Mouse (Mus musculus) hindbrain, embryonic 16.5 days (tissue): ENCODE measurements around the gene Fuk. TPM values are rescaled to one million over a fixed set of nuclear protein-coding genes. Genes with fewer than 3 reads are reported as not detected.
"Not testable (repeated sequence)": the region's sequence is repeated elsewhere in the genome, so short reads cannot be mapped to it uniquely, and the experiment has no call there.

Experiments
- ATAC-seq: fragments of 200-750 bp; cut with Nextera tagmentation; 2 replicates; pipeline ENCODE4 v1.8.0; 2017; ENCODE audit warnings: moderate TSS enrichment, moderate library complexity
- H3K27ac ChIP-seq: fragments of 300-500 bp; sonication (generic); 2 replicates; pipeline ENCODE4 v1.5.1; 2014; ENCODE audit warnings: low read depth, mild to moderate bottlenecking, control low read depth, low read length, moderate library complexity
- H3K27me3 ChIP-seq: fragments of 300-500 bp; sonication (generic); replicated peaks from 2 replicates; pipeline ENCODE4 v1.6.1; 2014; ENCODE audit warnings: low read length; ENCODE audit not compliant: control insufficient read depth, insufficient read depth
- H3K36me3 ChIP-seq: fragments of 300-500 bp; sonication (generic); 2 replicates; pipeline ENCODE4 v1.6.1; 2014; ENCODE audit warnings: mild to moderate bottlenecking, low read length, moderate library complexity, mixed read lengths; ENCODE audit not compliant: control insufficient read depth, insufficient read depth
- H3K4me1 ChIP-seq: fragments of 300-500 bp; sonication (generic); 2 replicates; pipeline ENCODE4 v1.6.1; 2014; ENCODE audit warnings: low read depth, low read length; ENCODE audit not compliant: control insufficient read depth, insufficient read depth
- H3K4me2 ChIP-seq: fragments of 300-500 bp; sonication (generic); 2 replicates; pipeline ENCODE4 v1.6.1; 2014; ENCODE audit warnings: mild to moderate bottlenecking, low read length, control low read depth, moderate library complexity
- H3K4me3 ChIP-seq: fragments of 300-500 bp; sonication (generic); 2 replicates; pipeline ENCODE4 v1.5.1; 2014; ENCODE audit warnings: mild to moderate bottlenecking, low read length, control low read depth, moderate library complexity
- H3K9ac ChIP-seq: fragments of 300-500 bp; sonication (generic); 2 replicates; pipeline ENCODE4 v1.6.1; 2014; ENCODE audit warnings: low read depth, mild to moderate bottlenecking, control low read depth, low read length, moderate library complexity
- H3K9me3 ChIP-seq: fragments of 300-500 bp; sonication (generic); 2 replicates; pipeline ENCODE4 v1.6.1; 2014; ENCODE audit warnings: mild to moderate bottlenecking, low read length, moderate library complexity; ENCODE audit not compliant: control insufficient read depth
- WGBS: fragments of 180-500 bp; shearing (Covaris S2); extraction: QIAGEN DNeasy Blood & Tissue Kit; methylation state at CpG from one replicate; pipeline ENCODE4 v1.1.7; 2014; 5-methylcytosine and 5-hydroxymethylcytosine counted together
- polyA plus RNA-seq: library from polyadenylated mRNA; unstranded; fragments of >200 nt; fragmentation: Nextera tagmentation; extraction: Ambion mirVana; gene quantifications from 2 replicates; pipeline ENCODE4 v1.2.1, GENCODE M21; 2015

Gene Fuk
- polyA plus RNA-seq, 1 experiment from 2014 or later: 8.1 TPM

DNA sequence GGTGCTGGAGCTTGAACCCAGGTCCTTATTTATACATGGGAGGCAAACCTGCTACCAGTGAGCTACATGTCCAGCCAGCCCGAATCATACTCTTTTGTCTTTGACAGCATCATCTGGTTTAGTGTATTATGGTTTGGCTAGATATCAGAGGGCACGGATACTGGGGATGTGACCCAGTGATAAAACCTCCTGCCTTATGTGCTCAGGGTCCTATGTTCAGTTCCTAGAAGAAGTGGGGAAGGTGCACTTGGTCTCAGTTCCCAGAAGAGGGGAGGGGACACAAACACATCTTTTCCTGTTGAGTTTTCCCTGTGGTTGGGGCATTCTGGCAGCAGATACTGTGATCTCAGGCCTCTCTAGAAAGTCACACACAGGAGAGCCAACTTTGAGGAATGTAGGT lies 31.0 kb upstream of the Fuk start:
- no peak overlapping the region for H3K4me2 ChIP-seq
- H3K9me3 ChIP-seq: no peaks in the 10 kb centered on the region
- H3K4me1 ChIP-seq: peaks cover 4% of the 10 kb centered on the region; the same call in 1 of the 2 replicates
- H3K9ac ChIP-seq: no peak overlapping the region
- no peaks in the 10 kb centered on the region for H3K36me3 ChIP-seq
- ATAC-seq: no peak
- WGBS: 91% methylated on average over 2 of the region's 2 CpGs
- H3K27me3 ChIP-seq: no peaks in the 10 kb centered on the region
- H3K4me3 ChIP-seq: no peak overlapping the region
- no peak overlapping the region for H3K27ac ChIP-seq

DNA sequence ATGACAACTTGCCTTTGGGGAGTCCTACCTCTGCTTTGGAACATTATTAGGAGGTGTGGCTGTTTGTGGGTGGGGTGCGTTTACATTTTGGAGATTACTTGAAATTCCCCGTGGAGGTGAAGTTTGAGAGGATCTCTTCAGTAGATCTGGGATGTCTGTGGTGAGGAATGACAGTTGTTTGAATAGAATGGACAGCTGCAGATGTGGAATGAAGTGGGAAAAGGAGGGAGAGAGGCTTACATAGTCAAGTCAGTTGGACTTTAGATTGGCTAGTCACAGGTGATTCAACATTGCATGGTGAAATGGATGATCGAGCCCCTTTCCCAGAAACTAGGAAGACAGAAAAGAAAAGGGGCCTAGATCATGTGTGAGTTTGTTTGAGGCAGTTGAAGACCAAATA lies 30.2 kb upstream of the Fuk start:
- H3K27ac ChIP-seq: no peak overlapping the region
- no peak overlapping the region for H3K4me2 ChIP-seq
- WGBS: 82% methylated on average over 3 of the region's 3 CpGs
- peaks cover 4% of the 10 kb centered on the region; the same call in 1 of the 2 replicates for H3K4me1 ChIP-seq
- no peak overlapping the region for H3K9ac ChIP-seq
- H3K9me3 ChIP-seq: no peaks in the 10 kb centered on the region
- no peaks in the 10 kb centered on the region for H3K36me3 ChIP-seq
- no peak for ATAC-seq
- H3K4me3 ChIP-seq: no peak overlapping the region
- H3K27me3 ChIP-seq: no peaks in the 10 kb centered on the region

DNA sequence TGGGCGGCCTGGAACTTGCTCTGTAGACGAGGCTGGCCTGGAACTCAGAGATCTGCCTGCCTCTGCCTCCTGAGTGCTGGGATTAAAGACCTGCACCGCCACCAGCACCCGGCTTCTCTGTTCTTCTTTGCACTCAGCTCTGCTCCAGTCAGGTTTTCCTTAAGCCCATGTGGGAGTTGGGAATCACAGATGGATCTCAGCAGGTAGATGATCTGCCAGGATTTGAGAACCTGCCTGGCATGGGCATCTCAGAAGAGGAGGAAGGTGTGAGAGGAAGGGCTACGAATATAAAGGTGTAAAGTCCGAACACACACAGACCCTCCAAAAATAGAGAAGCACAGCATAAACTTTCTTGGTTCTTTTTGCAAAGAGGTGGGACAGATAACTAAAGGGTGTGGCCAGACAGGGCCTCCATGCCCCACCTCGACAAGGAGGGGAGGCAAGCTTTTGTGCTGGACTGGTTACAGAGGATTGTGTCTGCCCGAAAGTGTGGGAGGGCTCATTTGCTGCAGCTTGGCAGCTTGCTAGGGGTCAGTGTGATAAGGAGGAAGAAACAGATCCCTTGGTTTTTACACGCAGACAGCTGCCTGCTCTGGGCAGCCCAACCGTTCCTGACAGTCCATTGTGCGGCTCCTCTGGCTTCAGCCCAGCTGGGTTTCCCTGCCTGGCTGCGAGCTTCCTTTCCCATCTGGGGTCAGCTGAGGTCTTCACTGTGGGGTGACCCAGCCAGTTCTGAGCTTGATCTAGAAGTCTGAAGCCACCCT lies 29.1 kb upstream of the Fuk start:
- no peak overlapping the region for H3K4me2 ChIP-seq
- no peak for ATAC-seq
- H3K27me3 ChIP-seq: no peaks in the 10 kb centered on the region
- H3K4me1 ChIP-seq: peaks cover 4% of the 10 kb centered on the region; the same call in 1 of the 2 replicates
- WGBS: 68% methylated on average over 12 of the region's 12 CpGs
- no peak overlapping the region for H3K4me3 ChIP-seq
- no peaks in the 10 kb centered on the region for H3K36me3 ChIP-seq
- H3K9me3 ChIP-seq: no peaks in the 10 kb centered on the region
- H3K9ac ChIP-seq: no peak overlapping the region
- H3K27ac ChIP-seq: no peak overlapping the region

DNA sequence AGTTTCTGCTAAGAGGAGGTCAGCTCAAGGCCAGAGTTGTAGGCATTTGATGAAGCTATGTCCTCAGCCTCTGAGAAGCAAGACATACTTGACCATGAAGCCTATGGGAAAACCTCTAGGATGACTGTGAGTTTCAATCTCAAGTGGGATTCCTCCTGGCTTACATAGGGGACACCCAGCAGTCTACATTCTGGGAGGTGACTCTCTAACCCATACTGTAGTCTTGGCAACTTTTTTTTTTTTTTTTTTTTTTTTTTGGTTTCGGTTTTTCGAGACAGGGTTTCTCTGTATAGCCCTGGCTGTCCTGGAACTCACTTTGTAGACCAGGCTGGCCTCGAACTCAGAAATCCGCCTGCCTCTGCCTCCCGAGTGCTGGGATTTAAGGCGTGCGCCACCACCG lies 27.4 kb upstream of the Fuk start:
- H3K4me1 ChIP-seq, ATAC-seq, H3K36me3 ChIP-seq, H3K4me2 ChIP-seq, H3K9ac ChIP-seq, H3K27me3 ChIP-seq, H3K4me3 ChIP-seq, H3K27ac ChIP-seq, H3K9me3 ChIP-seq: not testable (repeated sequence)
- 99% methylated on average over 8 of the region's 8 CpGs for WGBS

DNA sequence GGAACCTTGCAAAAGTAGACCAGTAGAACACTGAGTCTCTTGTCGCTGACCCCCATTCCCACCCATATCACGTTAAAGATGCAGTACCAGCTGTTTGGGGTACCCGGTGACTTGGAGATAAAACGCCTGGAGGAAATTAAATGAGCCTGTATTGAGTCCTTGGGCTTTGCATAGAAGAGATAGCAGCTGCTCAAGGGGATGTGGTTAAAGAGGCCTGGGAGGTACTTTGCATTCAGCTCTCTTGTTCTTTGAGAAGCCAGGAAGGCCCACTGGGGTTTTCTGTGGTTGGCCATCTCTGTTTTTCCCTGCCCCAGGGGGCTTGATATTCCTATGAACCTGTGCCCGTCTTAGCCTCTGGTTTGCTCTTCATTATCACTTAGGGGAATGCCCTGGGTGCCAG lies 26.8 kb upstream of the Fuk start:
- Histone ChIP-seq H3K9ac (no peak overlapping the region), H3K4me3 (no peak overlapping the region), H3K4me2 (no peak overlapping the region), H3K27ac (no peak overlapping the region), H3K36me3 (no peaks in the 10 kb centered on the region), H3K9me3 (no peaks in the 10 kb centered on the region), H3K27me3 (no peaks in the 10 kb centered on the region), H3K4me1 (peaks cover 4% of the 10 kb centered on the region; the same call in 1 of the 2 replicates)
- 67% methylated on average over 5 of the region's 5 CpGs for WGBS
- no peak for ATAC-seq

DNA sequence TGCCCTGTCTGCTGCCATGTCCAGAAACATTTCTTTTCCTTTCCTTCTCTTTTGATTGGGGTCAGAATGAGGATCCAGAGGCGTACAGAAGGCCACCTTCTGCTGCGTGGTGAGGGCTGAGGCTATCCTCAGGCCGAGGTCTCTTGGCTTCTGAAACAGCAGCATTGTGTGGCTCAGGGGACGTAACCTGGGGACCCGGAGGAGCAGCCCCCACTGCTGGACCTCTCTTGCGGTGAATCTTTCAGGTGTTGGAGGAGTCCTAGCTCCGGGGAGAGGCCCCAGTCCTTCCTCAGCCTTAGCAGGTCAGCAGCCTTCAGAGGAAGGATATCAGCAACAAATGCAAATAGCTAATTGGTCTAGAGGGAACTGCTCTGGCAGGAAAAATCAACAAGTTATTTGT lies 26.1 kb upstream of the Fuk start:
- Histone ChIP-seq H3K9me3 (no peaks in the 10 kb centered on the region), H3K36me3 (no peaks in the 10 kb centered on the region), H3K27me3 (no peaks in the 10 kb centered on the region), H3K9ac (no peak overlapping the region), H3K4me3 (no peak overlapping the region), H3K4me2 (no peak overlapping the region), H3K27ac (no peak overlapping the region), H3K4me1 (peaks cover 4% of the 10 kb centered on the region; the same call in 1 of the 2 replicates)
- 80% methylated on average over 7 of the region's 7 CpGs for WGBS
- no peak for ATAC-seq

DNA sequence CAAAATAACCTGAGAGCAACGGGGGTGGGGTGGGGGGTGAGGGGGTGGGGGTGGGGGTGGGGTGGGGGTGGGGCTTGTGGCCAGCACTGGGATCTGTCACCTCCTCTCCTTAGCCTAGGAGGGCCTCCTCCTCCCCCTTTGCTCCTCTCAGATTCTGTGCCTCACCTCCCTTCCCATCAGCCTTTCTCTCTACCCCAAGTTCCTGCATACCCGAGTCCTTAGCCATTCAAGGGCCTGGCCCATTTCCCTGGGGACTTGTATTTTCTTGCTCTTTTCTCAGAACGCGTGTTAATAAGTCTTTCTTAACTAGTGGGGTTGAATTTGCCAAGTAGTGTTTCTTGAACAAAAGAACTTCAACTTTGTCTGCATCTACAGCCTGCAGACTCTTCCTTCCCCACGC lies 24.4 kb upstream of the Fuk start:
- no peak for ATAC-seq
- Histone ChIP-seq H3K27ac (no peak overlapping the region), H3K4me1 (peaks cover 7% of the 10 kb centered on the region), H3K4me3 (no peak overlapping the region), H3K9ac (no peak overlapping the region), H3K4me2 (no peak overlapping the region), H3K36me3 (no peaks in the 10 kb centered on the region), H3K9me3 (no peaks in the 10 kb centered on the region), H3K27me3 (no peaks in the 10 kb centered on the region)
- whole genome bisulfite sequencing: 52% methylated on average over 5 of the region's 5 CpGs

DNA sequence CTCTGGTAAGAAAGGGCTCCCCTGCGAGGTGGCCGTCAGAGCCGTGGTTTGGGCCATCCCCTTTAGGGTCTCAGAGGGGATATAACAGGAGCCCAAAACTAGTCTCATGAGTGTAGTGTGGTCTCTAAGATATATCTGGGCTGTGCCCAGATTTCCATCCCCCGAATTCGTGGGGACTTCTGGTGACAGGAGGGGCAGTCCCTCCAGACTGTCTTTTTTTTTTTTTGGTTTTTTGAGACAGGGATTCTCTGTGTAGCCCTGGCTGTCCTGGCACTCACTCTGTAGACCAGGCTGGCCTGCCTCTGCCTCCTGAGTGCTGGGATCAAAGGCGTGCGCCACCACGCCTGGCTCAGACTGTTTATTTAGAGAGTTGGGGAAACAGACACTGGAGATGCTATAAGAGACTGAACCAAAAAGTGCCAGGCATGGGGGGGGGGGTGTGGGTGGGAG lies 23.4 kb upstream of the Fuk start:
- Histone ChIP-seq H3K36me3 (no peaks in the 10 kb centered on the region), H3K4me3 (no peak overlapping the region), H3K9ac (no peak overlapping the region), H3K27me3 (no peaks in the 10 kb centered on the region), H3K9me3 (no peaks in the 10 kb centered on the region), H3K4me1 (peaks cover 13% of the 10 kb centered on the region), H3K27ac (no peak overlapping the region), H3K4me2 (no peak overlapping the region)
- ATAC-seq: no peak
- 90% methylated on average over 8 of the region's 8 CpGs for WGBS

DNA sequence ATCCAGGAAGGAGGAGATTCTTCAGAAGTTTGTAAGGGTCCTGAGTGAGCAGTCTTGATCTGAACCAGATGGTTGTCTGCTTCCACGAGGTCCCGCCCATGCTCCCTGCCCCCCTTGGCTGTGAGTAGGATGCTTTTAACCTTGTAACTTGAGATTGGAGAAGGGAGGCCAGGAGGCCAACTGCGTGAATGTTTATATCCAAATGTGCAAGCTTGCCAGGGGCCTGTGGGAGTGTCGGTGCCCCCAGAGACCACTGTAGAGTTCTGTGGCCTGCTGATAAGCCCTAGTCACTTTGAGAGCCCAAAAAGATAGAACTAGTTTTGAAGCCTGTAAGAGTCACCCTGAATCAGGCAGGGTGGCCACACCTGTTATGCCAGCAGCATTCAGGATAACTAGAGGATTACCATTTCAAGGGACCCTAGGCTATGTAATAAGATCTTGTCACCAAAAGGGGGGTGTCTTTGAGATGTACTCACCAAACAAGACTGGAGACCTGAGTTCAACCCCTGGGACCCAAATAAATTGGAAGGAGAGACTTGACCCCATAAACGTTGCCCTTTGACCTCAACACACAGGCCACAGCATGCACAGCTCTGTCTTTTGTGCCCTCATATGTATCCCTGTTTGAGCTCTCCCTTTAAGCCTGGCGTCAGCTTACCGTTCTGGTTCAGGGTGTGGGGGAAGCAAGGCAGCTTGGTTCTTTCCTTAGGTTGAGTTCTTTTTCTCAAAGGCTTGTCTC lies 19.4 kb upstream of the Fuk start:
- peaks cover 20% of the 10 kb centered on the region for H3K4me1 ChIP-seq
- H3K27me3 ChIP-seq: no peaks in the 10 kb centered on the region
- H3K4me3 ChIP-seq: peak overlapping the region; percentile 92
- H3K36me3 ChIP-seq: no peaks in the 10 kb centered on the region
- H3K27ac ChIP-seq: no peak overlapping the region
- H3K4me2 ChIP-seq: peak overlapping the region; percentile 78
- H3K9me3 ChIP-seq: no peaks in the 10 kb centered on the region
- peak overlapping the region; percentile 96; the same call in 1 of the 2 replicates for H3K9ac ChIP-seq
- no peak for ATAC-seq
- WGBS: 43% methylated on average over 7 of the region's 7 CpGs
